Mouse (Mus musculus): ENCODE data around the gene Atp6v0b. TPM values are rescaled to one million over a fixed set of nuclear protein-coding genes. Genes with fewer than 3 reads are reported as not detected.

Gene Atp6v0b
- 617 and 618 TPM in 2 replicates for polyA plus RNA-seq (2015; fragmentation: Nextera tagmentation; extraction: Ambion mirVana)

DNA sequence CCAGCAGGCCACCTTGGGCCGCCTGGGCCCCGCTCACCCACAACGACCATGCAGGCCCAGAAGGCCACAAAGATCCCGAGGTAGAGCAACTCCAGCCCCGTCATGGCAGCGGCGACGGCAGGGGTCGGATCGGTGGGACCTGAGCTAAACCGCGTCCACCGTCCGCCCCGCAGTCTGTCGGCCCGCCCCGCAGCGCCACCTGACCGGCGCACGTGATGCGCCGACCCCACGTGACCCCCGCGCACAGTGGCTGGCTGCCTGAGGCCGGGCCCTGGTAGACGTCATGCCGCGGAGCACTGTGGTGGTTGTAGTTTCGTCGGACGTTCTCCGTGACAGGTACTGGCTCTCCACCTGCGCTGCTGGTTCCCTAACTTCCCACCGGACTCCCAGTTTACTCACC is at the start of gene Atp6v0b:
TSS of gene Atp6v0b (minus strand) at position 201 of the 400 bp plus-strand sequence.
- H3K27ac ChIP-seq: peak within 1 kb of the TSS; percentile 67
- ATAC-seq (replicated peaks): peak; percentile 85
- no peaks in the 10 kb centered on the region for H3K9me3 ChIP-seq
- WGBS: 2% methylated on average over 37 of the region's 37 CpGs
- H3K4me2 ChIP-seq: peak within 1 kb of the TSS; percentile 82
- peak within 1 kb of the TSS; percentile 69 for H3K4me3 ChIP-seq
- no peaks in the 10 kb centered on the region for H3K27me3 ChIP-seq (replicated peaks)
- H3K4me1 ChIP-seq: peaks cover 55% of the 10 kb centered on the region
- H3K9ac ChIP-seq: peak within 1 kb of the TSS; percentile 84
- peaks cover 8% of the 10 kb centered on the region; the same call in 1 of the 2 replicates for H3K36me3 ChIP-seq (replicated peaks)

DNA sequence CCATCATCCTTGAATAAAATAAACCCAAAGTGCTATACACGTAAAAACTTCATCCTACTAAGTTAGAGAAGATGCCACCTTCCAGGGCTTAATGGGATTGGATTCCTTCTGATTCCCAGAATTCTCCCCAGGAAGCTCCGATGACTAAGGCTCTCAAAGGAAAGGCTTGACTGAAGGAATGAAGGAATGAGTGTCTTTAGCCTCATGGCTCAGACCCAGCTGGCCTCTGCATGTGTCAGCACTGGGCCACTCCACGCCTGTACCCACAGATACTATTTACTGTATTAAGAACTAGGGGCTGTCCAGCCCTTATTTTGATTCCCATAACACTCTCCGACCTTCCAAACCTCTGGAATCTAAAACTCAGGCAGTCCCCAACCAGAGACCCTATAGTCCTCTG is 46.9 kb upstream of the Atp6v0b start:
- Histone ChIP-seq H3K9me3 (no peaks in the 10 kb centered on the region), H3K27me3 (replicated peaks) (peaks cover 15% of the 10 kb centered on the region), H3K27ac (no peak overlapping the region), H3K4me1 (peaks cover 7% of the 10 kb centered on the region), H3K4me3 (no peak overlapping the region), H3K4me2 (no peak overlapping the region), H3K9ac (no peak overlapping the region), H3K36me3 (replicated peaks) (no peaks in the 10 kb centered on the region)
- 90% methylated on average over 4 of the region's 4 CpGs for WGBS
- no peak for ATAC-seq (replicated peaks)

DNA sequence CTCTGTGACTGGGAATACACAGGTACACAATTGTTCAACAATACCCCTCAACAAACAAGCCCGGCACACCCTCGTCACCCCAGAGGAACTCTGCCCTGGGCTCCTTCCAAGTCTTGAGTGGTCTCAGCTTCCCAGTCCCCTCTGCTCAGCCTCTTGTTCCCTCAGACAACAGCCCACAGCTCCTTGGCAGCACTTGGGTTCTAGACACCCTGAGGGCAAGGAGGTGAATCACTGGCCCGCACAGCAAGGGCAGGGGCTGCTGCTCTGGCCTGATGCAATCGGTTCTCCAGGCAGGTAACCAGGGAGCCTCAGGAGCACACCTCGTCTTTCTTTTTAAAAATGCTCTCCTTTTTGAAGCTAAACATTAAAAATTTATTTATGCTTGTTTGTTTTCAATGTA is 46.1 kb upstream of the Atp6v0b start:
- Histone ChIP-seq H3K36me3 (replicated peaks) (no peaks in the 10 kb centered on the region), H3K4me1 (peaks cover 16% of the 10 kb centered on the region), H3K27me3 (replicated peaks) (peaks cover 23% of the 10 kb centered on the region), H3K27ac (no peak overlapping the region), H3K4me2 (no peak overlapping the region), H3K4me3 (no peak overlapping the region), H3K9me3 (no peaks in the 10 kb centered on the region), H3K9ac (no peak overlapping the region)
- ATAC-seq (replicated peaks): no peak
- WGBS: 84% methylated on average over 5 of the region's 5 CpGs

DNA sequence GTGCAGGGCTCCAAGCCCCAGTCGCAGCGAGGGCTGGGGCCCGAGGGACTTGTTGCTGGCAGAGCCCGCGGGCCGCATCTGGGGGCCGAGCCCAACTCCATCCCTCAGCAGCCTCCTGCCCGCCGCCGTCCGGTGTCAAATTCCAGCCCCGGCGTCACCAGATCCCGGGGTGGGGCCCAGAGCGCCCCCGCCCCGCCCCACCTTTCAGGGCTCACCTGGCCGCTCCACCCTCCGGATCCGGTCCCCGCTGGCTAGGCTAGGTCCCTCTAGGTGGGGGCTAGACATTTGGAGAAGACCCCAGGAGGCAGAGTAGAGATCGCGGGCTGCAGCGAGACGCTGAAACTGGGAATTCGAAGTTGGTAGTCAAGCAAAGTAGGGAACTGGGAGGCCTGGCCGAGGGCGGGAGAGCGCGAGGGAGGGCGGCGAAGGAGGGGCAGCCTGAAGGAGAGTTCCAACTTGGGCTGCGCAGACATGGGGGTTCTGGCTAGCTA is 42.3 kb upstream of the Atp6v0b start, which contains the start of gene Artn:
TSS of gene Artn (minus strand) at position 373 of the 491 bp plus-strand sequence.
- Histone ChIP-seq H3K36me3 (replicated peaks) (no peaks in the 10 kb centered on the region), H3K9me3 (no peaks in the 10 kb centered on the region), H3K9ac (peak within 1 kb of the TSS; percentile 20; the same call in 1 of the 2 replicates), H3K27me3 (replicated peaks) (peaks cover 47% of the 10 kb centered on the region), H3K4me3 (peak within 1 kb of the TSS; percentile 23), H3K4me1 (peaks cover 32% of the 10 kb centered on the region), H3K27ac (no peak within 1 kb of the TSS), H3K4me2 (peak within 1 kb of the TSS; percentile 48)
- under 1% methylated on average over 33 of the region's 33 CpGs for WGBS
- ATAC-seq (replicated peaks): no peak

DNA sequence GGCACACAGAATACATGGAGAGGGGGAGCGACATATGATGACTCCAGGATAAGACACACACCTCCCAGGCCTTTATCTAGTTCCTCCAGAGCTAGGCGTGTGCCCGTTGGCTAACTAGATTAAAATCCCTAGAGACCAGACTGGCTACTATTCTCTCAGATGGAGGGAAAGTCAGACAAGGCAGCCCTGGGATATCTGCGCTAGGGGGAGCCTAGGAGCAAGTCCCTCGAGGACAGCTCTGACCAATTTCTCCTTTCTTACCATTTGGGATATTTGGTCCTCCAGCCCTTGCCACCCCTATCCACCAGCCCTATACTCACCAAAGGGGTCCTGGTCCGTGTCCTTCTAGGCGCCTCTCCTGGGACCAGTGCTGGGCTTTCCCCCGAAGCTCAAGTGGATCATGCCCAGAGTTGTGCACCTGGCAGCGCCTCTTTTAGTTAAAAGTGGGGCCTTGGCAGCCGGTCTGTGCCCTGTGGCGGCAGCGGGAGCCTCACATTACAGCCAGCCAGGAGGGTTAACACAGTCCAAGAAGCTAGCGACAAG is 41.6 kb upstream of the Atp6v0b start:
- ATAC-seq (replicated peaks): peak; percentile 10; the same call in 1 of the 2 replicates
- peaks cover 32% of the 10 kb centered on the region for H3K4me1 ChIP-seq
- H3K4me2 ChIP-seq: peak overlapping the region; percentile 48
- 2% methylated on average over 13 of the region's 13 CpGs for WGBS
- H3K9ac ChIP-seq: no peak overlapping the region
- peak overlapping the region; percentile 23; the same call in 1 of the 2 replicates for H3K4me3 ChIP-seq
- no peaks in the 10 kb centered on the region for H3K36me3 ChIP-seq (replicated peaks)
- H3K27ac ChIP-seq: no peak overlapping the region
- no peaks in the 10 kb centered on the region for H3K9me3 ChIP-seq
- peaks cover 49% of the 10 kb centered on the region for H3K27me3 ChIP-seq (replicated peaks)

DNA sequence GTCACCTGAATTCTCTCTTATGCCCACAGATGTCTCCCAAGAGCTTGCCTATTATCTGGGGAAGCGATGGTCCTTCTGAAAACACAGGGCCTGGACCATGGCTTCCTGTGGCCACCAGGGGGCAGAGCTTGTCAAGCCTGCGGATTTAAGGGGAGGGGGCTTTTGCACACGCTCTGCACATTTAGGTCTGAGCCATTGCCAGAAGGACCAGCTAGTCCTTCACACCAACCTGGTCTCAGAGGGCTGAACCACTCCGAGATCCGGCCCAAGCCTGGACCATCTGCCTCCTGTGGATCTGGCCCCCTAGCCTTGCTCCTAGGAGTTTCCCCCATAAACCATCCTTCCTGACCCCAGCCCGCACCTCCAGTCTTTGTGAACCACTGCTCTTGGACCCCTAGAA is 41.1 kb upstream of the Atp6v0b start:
- Histone ChIP-seq H3K4me3 (no peak overlapping the region; the same call in 1 of the 2 replicates), H3K9ac (no peak overlapping the region), H3K27me3 (replicated peaks) (peaks cover 49% of the 10 kb centered on the region), H3K9me3 (no peaks in the 10 kb centered on the region), H3K4me2 (no peak overlapping the region), H3K4me1 (peaks cover 32% of the 10 kb centered on the region), H3K27ac (no peak overlapping the region), H3K36me3 (replicated peaks) (no peaks in the 10 kb centered on the region)
- 0 out of 2 replicates have a peak, but pooled peaks have one; percentile 19 for ATAC-seq (replicated peaks)
- 7% methylated on average over 6 of the region's 6 CpGs for WGBS

DNA sequence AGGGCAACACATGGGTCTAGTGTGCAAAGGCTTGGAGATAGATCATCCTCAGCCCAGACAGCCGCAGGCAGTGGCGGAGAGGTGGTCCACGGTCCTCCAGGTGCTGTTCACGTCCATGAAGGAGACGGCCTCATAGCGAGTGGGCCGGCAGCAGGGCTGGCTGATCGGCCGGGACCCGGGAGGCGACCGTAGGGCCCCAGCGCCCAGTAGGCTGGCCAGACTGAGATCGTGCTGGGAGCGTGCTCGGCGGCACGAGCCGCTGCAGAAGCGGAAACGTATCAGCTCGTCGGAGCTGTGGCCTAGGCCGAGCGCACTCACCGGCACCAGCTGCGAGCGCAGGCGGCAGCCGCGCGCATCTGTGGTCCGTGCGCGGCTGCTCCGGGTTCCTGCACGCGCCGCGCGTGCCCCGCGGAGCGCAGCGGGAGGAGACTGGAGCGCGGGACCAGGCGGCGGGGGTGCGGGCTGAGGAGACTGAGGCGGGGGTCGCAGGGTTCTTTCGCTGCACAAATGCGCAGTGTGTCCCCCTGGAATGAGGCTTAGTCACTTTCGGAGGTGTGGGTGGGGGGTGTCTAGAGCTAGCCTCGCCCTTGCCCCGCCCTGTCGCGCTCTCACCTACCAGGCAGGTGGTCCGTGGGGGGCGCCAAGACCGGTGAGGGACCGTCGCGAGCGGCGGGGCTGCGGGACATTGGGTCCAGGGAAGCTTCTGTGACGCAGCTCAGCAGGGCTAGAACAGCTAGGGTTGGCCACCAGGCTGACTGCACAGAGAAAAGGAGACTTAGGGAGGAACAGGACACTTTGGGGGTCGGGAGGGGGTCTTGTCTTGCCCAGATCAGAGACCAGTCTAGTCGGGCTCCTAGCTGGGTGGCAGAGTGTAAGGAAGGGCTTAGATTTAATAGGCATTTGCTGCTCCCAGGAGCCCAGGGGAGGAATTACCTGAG is 39.7 kb upstream of the Atp6v0b start:
- Histone ChIP-seq H3K9ac (peak overlapping the region; percentile 54), H3K4me1 (peaks cover 32% of the 10 kb centered on the region), H3K36me3 (replicated peaks) (no peaks in the 10 kb centered on the region), H3K4me2 (peak overlapping the region; percentile 91), H3K27ac (no peak overlapping the region; the same call in 1 of the 2 replicates), H3K9me3 (no peaks in the 10 kb centered on the region), H3K27me3 (replicated peaks) (peaks cover 49% of the 10 kb centered on the region), H3K4me3 (peak overlapping the region; percentile 41)
- WGBS: 1% methylated on average over 71 of the region's 71 CpGs
- peak; percentile 80 for ATAC-seq (replicated peaks)

DNA sequence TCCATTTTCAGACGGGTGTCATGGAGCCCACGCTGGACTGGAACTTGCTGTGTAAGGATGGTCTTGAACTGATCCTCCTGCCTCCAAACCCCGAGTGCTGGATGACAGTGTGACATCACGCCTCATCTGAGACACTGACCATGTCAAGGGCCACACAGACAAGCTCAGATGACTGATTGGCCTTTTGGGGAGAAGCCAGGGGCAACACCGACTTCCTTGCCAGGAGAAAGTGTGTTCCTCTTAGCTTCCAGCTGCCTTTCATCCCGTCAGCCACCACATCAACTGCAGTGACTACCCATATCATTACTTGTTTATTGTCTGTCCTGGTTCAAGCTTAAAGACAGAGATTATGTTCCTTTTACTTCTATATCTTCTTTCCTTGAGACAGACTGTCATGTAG is 37.8 kb upstream of the Atp6v0b start:
- Histone ChIP-seq H3K9ac (no peak overlapping the region), H3K36me3 (replicated peaks) (no peaks in the 10 kb centered on the region), H3K4me2 (no peak overlapping the region), H3K27me3 (replicated peaks) (peaks cover 43% of the 10 kb centered on the region), H3K9me3 (no peaks in the 10 kb centered on the region), H3K4me1 (peaks cover 32% of the 10 kb centered on the region), H3K4me3 (no peak overlapping the region), H3K27ac (no peak overlapping the region)
- 58% methylated on average over 5 of the region's 6 CpGs for WGBS
- no peak for ATAC-seq (replicated peaks)

DNA sequence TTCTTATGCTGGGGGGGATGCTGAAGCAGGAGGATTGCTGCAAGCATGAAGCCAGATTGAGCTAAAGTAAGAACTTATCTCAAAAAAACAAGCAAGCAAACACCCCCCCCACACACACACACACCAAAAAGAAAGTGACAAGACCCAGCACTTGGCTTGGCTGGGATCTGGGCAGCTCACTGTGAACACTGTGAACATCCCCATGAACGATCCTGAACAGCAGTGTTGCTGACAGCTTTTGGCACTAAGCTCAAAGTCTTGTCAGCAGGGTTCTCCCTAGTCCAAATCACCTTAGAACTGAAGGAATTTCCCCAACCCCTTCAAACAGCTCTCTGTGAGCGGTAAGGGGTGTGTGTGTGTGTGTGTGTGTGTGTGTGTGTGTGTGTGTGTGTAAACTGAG is 36.3 kb upstream of the Atp6v0b start:
- Histone ChIP-seq H3K27ac (no peak overlapping the region), H3K4me1 (peaks cover 18% of the 10 kb centered on the region), H3K27me3 (replicated peaks) (peaks cover 29% of the 10 kb centered on the region), H3K4me3 (no peak overlapping the region), H3K9ac (no peak overlapping the region), H3K9me3 (no peaks in the 10 kb centered on the region), H3K4me2 (no peak overlapping the region), H3K36me3 (replicated peaks) (no peaks in the 10 kb centered on the region)
- 58% methylated on average over 2 of the region's 2 CpGs for WGBS
- ATAC-seq (replicated peaks): no peak

DNA sequence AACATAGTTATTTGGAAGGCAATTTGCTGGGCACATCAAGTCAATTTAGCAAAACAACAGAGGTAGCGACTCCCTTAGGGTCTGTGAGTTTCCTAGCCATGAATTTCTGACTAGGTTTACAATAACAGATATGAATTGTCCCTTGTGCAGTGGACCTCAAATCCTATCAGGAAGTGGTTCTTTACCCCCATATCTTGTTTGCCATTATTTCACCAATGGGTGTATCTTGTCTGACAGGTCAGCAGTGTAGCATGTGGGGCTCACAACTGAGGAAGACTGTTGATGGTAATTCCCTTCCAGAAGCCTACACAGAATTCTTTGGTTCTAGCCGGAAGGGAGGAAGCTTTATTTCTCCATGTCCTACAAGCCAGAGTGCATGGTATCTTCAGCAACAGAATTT is 34.2 kb upstream of the Atp6v0b start:
- Histone ChIP-seq H3K9ac (no peak overlapping the region), H3K9me3 (no peaks in the 10 kb centered on the region), H3K4me2 (no peak overlapping the region), H3K4me3 (no peak overlapping the region), H3K36me3 (replicated peaks) (no peaks in the 10 kb centered on the region), H3K27me3 (replicated peaks) (peaks cover 14% of the 10 kb centered on the region), H3K4me1 (peaks cover 1% of the 10 kb centered on the region; the same call in 1 of the 2 replicates), H3K27ac (no peak overlapping the region)
- no peak for ATAC-seq (replicated peaks)
- WGBS: 88% methylated on average over 2 of the region's 2 CpGs

DNA sequence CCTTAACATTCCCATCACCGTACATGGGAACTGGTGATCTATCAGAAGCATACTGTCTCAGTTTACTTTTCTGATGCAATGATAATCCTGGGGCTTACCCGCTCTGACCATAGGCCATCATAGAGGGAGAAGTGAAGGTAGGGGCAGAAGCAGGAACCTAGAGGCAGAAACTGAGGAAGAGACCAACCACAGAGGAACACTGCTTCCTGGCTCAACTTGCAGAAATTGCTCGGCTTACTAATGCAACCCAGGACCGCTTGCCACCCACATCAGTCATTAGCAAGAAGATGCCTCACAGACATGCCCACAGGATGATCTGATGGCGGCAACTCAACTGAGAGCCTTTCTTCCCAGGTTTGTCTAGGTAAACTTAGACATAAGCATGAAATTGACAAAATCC is 31.6 kb upstream of the Atp6v0b start:
- H3K4me2 ChIP-seq: no peak overlapping the region
- 90% methylated on average over 5 of the region's 5 CpGs for WGBS
- ATAC-seq (replicated peaks): no peak
- H3K4me3 ChIP-seq: no peak overlapping the region
- no peak overlapping the region for H3K9ac ChIP-seq
- no peaks in the 10 kb centered on the region for H3K9me3 ChIP-seq
- H3K27me3 ChIP-seq (replicated peaks): no peaks in the 10 kb centered on the region; the same call in 1 of the 2 replicates
- H3K36me3 ChIP-seq (replicated peaks): no peaks in the 10 kb centered on the region
- no peak overlapping the region for H3K27ac ChIP-seq
- peaks cover 12% of the 10 kb centered on the region for H3K4me1 ChIP-seq

DNA sequence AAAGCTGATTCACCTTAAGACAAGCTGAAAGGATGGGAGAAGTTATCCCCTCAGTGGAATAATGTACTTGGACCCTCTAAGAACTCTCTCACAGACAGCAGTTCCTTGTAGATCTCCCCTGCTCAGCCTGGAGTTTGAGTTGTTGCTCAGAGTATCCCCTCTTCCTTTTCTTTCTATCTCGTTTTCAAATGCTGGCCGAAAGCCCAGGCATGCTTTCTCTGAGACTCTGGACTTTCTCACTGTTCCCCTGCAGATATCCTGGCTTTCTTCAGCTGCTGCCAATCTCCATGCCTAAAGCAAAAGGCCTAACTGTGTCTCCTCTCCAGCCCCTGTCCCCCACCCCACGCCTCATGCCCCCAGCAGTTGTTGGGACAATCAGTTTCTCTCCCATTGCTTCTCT is 31.1 kb upstream of the Atp6v0b start:
- Histone ChIP-seq H3K27ac (no peak overlapping the region), H3K4me1 (peaks cover 17% of the 10 kb centered on the region), H3K36me3 (replicated peaks) (no peaks in the 10 kb centered on the region), H3K4me3 (no peak overlapping the region), H3K27me3 (replicated peaks) (no peaks in the 10 kb centered on the region), H3K9ac (no peak overlapping the region), H3K9me3 (no peaks in the 10 kb centered on the region), H3K4me2 (no peak overlapping the region)
- no peak for ATAC-seq (replicated peaks)
- WGBS: 63% methylated on average over 3 of the region's 3 CpGs
